Mouse (Mus musculus): Measurements from ENCODE around the gene Narfl.

Narfl gene

DNA sequence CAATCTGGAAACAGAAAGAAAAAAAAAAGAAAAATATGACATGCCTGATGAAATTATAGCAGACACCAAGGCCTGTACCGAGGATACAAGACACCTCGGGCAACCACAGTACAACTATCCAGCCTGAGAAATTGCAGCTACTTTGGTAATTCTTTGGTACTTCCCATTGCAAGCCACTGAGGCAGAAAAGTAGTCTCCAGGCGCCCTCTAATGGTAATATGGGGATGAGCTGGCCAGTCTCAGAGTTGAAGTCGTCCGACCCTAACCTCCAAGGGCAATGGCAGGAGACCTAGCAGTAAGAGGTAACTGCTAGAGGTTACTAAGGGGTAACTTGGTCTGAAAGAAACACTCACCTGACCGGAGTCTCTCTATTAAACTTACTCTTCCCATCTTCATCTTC, 27.5 kb downstream of the Narfl start:
- in situ Hi-C loops (cut with MboI, MseI), result loop anchor here (5.0 kb wide), 2 partner anchors 34 to 64 kb away; partner anchors contain the start of gene Mslnl

DNA sequence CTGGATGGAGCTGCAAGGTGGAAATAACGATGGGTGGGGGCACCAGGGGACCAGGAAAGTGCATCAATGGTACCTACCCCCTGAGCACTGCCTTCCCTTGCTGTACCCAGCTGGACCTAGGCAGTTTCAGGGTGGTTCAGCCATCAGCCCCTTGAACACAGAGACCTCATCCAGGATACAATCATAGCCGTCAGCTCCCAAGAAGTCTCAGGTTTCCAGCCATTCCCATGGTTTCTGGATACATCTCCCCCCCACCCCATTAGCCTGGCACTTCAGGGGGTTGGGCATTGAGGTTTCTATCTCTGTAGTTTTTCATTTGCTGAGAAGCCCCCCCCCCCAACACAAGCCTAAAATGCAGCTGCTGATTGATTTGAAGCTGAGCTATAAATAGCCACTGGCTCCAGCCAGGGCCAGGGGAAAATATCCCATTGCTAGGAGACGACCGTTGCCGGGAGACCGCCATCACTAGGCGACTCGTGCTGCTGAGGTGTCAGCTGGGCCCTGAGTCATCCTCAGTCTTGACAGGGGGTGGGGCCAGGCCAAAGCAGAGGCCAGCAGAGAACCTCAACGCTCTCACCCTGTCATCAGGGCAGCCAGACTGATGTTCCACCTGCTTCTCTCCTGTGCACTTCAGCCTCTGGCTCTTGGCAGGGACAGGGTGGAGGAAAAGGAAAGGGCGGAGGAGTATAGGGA, 29.4 kb downstream of the Narfl start:
- in situ Hi-C loops (cut with MboI, MseI), result loop anchor here (5.0 kb wide), 2 partner anchors 36 to 66 kb away; partner anchors contain the start of gene Mslnl

DNA sequence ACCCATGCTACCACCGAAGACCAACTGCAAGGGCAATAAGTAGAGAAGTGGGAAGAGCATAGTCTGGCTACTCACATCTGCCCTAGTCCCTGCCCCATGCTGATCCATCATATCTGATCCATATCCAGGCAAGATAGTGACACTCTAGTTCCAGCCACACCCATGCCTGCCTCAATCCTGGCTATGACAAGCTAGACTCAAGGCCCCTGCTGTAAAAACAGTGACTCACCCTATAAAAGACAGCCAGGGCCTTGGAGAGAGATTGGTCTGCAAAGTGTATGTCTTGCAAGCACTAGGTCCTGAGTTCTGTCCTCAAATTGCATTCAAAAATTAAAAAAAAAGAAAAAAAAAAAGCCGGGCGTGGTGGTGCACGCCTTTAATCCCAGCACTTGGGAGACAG, 32.9 kb downstream of the Narfl start:
- in situ Hi-C loops (cut with MboI, MseI), result loop anchor here (5.0 kb wide), 1 partner anchor 334 kb away; no protein-coding TSS in a partner anchor

DNA sequence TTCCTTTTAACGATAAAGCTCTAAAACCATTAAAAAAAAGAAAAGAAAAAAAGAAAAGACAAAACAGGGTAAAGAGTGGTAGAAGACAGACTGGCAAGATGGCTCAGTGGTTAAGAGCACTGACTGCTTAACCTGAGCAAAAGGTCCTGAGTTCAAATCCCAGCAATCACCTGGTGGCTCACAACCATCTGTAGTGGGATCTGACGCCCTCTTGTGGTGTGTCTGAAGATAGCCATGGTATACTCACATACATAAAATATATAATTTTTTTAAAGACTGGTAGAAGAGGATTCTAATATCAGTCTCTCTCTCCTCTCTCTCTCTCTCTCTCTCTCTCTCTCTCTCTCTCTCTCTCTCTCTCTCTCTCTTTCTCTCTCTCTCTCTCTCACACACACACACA, 33.9 kb downstream of the Narfl start:
- in situ Hi-C loops (cut with MboI, MseI), result loop anchor here (5.0 kb wide), 1 partner anchor 335 kb away; no protein-coding TSS in a partner anchor

DNA sequence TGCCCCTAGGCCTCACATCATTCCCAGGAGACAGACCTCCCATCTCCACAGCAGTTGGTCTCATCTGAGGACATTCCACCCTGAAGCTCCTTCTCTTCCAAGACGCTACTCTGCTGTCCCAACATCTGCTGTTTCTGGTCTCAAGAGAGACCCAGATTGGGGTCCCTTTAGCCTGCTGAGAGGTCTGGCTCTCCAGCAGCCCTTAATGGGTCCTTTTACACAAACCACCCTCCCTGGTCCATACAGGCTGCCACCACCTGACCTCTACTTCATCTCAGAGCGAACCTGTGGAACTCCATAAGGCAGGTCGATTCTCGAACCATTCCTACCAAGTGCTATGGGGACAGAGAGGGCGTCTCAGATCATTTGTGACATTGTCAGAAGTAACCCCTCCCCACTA, 34.5 kb downstream of the Narfl start:
- in situ Hi-C loops (cut with MboI, MseI), result loop anchor here (5.0 kb wide), 1 partner anchor 336 kb away; no protein-coding TSS in a partner anchor

DNA sequence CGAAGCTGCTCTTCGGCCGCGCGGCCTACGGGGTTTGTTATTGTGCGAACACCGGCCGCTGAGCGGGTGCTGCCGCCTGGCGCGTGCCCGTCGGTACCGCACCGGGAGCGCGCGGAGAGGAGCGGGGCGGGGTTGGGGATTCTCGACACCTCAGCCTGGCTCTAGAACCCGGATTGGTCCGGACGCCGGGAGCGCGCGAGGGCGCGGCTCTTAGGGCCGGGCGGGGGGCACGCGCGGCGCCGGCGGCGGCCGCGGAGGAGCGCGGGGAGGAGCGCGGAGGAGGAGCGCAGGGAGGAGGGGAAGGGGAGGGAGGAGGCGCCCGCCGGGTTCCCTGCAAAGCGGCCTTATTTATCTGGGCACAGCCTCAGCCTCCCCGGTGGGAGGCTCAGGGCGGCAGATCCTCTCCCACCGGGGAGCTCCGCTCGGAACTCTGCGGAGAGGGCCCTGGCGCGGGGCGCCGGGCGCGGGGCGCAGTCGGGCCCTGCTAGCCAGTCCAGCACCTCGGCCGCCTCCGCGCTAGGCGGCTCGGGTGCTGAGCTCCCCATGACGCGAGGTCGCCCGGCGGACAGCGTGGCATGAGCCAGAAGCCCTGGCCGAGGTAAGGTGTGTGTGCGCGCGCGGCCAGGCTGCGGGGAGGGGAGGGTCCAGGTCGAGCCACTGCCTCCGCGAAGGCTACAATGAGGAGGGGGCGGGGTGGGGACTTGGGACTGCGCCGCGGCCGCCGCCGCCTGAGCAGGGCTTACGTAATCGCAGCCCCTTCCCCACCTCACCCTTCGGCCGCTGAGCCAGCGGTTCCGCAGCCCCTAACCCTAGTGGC, 35.4 kb downstream of the Narfl start, which contains the start of gene Fbxl16:
Gene Fbxl16 (plus strand): TSS at position 297 of the 817 bp plus-strand sequence.
- in situ Hi-C loops (cut with MboI, MseI), result loop anchor here (5.0 kb wide), 1 partner anchor 337 kb away; no protein-coding TSS in a partner anchor

DNA sequence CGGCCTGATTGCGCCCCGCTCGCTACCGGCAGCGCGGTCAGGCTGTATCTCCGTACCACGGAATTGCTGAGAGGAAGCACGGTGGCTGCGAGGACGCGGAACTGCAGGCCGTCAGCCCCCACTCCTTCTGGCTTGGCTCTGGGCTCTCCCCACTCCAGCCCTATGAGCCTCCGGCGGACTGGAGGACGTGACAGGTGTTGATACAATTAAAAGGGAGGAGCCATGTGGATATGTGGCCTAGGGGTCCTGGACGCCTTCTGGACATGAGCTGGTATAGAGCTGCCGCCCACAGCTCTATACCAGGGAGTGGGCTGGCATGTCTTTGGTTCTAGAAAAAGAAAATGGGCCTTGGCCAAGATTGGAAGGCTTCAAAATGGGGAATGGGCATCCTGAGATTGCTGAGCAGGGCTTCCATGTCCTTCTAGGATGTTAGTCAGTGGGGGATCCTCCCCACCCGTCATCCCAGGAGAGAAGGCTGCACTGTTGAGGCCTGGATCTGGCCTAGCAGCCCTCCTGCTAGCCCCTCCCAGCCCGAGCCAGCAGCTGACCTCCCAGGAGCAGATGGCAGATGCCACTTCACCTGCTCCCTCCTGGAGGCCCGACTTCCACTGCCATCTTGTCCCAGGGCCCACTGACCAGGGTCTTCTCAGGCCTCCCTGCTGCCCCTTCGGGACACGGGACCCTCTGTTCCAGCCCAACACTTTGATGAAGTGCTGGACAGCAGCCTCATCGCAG, 36.2 kb downstream of the Narfl start:
- in situ Hi-C loops (cut with MboI, MseI), result loop anchor here (5.0 kb wide), 1 partner anchor 337 kb away; no protein-coding TSS in a partner anchor

DNA sequence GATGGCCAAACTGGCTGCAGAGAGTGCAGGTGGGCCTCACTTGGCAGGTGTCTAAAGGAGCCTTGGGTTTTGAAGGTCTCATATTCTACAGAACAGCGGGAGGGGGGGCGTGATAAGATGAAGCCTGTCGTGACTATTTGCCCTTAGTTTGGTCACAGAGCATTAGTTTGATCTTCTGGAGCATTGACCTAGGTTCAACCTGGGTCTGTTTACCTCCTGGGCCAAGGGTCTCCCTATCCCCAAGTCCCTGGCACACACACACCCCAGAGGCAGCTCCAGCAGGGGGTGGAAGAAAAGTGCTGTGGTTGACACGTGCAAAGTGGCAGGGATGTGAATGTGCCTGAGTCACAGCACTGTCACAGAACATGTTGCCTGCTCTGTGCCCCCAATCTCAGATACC, 37.3 kb downstream of the Narfl start:
- in situ Hi-C loops (cut with MboI, MseI), result no loop called here

DNA sequence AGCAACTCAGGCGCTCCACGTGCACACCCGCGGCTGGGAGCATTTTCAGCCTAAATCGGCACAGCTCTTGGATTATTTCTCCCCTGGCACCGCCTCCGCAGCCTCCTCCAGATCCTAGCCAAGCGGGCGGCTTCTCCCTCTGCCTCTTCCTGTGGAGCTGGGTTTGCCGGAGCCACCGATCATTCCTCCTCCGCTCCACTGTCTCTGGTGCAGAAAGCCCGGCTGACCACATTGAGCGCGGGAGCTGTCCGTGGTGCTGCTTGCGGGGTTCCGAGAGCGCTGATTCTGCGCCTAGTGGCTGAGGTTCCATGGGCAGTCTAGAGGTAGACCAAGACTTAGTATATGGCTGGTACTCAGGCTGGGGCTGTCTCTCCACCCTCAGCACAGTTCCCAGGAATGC, 39.9 kb downstream of the Narfl start:
- in situ Hi-C loops (cut with MboI, MseI), result no loop called here

DNA sequence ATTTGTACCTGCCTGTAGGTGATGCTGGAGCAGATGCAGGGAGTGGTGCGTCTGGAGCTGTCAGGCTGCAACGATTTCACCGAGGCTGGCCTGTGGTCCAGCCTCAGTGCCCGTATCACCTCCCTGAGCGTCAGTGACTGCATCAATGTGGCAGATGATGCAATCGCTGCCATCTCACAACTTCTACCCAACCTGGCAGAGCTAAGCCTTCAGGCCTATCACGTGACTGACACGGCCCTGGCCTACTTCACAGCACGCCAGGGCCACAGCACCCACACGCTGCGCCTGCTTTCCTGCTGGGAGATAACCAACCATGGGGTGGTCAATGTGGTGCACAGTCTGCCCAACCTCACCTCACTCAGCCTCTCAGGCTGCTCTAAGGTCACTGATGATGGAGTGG, 44.1 kb downstream of the Narfl start:
- in situ Hi-C loops (cut with MboI, MseI), result no loop called here

DNA sequence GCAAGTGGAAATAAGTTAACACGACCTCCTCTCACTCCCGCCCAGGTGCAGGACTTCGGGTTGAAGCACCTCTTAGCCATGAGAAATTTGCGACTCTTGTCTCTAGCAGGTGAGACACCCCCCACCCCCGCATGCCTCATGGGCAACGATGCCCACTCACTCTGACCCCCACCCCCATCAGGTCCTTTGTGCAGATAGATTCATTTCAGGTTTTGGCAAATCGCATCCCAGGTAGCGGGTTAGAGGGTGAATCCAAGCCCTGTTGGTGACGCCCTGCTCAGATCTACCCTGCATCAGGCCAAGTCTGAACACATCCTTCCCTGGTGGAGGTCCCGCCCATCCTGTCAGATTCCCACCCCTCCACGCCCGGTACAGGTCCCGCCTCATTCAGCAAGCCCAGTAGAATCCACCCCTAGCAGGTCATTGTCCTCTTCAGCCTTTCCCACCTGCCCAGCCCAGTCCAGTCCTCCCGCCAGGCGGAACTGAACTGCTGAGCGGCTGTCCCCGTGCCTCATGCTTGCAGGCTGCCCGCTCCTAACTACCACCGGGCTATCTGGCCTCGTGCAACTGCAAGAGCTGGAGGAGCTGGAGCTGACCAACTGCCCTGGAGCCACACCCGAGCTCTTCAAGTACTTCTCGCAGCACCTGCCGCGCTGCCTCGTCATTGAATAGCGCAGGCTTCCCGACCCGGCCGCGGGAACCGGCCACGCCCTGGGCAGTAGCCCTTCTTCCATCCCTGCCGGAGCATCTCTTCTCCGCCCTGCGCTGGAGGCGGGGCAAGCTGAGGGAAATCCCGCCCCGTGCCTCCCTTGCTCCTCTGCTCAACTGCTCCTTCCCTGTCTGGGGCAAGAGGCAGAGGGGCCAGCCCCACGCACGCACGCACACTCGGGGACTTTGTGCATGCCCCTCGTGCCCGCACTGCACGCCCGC, 45.5 kb downstream of the Narfl start:
- in situ Hi-C loops (cut with MboI, MseI), result no loop called here

DNA sequence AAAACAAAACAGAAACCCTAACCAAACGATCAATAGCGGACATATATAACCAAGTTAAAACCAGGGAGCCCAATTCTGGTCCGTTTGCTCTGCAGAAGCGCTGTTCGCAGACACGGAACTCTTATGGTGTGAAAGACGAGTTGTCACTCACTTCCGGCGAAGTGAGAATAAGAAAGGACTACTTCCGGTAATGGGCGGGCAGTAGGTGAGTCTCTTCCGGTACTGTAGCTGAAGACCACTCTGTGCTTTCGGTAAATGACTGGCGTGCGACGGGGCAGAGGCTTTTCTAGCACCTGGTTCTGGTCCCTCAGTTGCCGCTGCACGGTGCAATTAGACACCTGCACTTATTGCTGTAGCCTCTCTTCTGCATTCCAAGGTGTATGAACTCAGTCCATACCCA, 49.9 kb downstream of the Narfl start, which contains the start of gene Wdr24:
Gene Wdr24 (plus strand): TSS at position 176 of the 400 bp plus-strand sequence.
- in situ Hi-C loops (cut with MboI, MseI), result no loop called here

DNA sequence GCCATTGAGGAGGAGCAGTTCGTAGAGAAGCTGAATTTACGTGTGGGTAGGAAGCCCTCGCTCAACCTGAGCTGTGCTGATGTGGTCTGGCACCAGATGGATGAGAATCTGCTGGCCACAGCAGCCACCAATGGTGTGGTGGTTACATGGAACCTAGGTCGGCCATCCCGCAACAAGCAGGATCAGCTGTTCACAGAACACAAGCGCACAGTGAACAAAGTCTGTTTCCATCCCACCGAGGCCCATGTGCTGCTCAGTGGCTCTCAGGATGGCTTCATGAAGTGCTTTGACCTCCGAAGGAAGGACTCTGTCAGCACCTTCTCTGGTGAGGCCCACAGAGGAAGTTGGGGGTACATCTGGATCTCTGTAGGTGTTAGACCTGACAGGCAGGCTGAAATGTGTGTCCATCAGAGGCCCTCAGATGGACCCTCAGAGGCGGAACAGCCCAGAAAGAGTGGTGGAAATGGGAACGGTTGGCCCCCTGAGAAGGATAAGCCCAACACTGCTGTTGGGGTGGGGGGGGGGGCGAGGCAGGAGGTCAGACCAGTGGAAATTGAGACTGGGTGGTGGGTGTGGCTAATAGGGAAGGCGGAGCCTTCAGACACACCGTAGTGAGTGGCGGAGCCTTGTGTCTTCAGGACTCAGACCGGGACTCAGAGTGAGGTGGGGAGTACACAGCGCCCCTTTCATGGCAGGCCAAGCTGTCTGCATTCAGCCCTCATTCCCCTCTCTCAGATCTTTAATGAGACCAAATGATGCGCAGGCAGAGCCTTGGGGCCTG, 51.0 kb downstream of the Narfl start:
- in situ Hi-C loops (cut with MboI, MseI), result no loop called here

DNA sequence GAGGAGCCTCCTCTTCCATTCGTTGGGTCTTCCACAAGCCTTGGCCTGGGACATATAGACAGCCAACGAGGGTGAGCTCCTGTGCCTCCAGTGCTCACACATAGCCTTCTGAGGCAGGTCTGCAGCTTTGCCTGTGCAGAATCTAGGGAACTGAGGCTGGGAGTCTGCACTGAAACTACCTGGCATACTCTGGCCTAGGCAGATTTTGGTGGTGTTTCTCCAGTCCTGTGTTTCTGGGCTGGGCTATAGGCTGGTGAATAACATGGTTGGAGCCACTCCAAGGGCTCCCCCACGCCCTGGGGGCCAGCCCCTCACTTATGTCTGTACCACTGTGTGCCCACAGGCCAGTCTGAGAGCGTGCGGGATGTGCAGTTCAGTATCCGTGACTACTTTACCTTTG, 51.7 kb downstream of the Narfl start:
- in situ Hi-C loops (cut with MboI, MseI), result no loop called here

DNA sequence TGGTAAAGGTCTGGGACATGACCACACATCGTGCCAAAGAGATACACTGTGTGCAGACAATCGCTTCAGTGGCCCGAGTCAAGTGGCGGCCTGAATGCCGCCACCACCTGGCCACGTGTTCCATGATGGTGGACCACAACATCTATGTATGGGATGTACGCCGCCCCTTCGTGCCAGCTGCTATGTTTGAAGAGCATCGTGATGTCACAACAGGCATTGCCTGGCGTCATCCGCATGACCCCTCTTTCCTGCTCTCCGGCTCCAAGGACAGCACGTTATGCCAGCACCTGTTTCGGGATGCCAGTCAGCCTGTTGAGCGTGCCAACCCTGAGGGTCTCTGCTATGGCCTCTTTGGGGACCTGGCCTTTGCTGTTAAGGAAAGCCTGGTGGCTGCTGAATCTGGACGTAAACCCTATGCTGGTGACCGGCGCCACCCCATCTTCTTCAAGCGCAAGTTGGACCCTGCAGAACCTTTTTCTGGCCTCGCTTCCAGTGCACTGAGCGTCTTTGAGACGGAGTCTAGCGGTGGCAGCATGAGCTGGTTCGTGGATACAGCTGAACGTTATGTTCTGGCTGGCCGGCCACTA, 52.5 kb downstream of the Narfl start:
- in situ Hi-C loops (cut with MboI, MseI), result no loop called here

DNA sequence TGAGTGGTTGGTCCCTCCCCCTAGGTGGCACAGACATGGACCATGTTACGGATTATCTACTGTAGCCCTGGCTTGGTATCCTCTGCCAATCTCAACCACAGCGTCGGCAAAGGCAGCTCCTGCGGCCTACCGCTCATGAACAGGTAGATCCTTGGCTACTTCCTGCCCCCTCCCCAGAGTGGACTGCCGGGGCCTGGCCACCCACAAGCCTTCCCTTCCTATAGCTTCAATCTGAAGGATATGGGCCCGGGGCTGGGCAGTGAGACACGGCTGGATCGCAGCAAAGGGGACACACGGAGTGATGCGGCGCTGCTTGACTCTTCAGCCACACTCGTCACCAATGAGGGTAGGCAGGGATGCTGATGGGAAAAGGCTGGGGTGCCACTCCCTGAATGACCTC, 53.4 kb downstream of the Narfl start:
- in situ Hi-C loops (cut with MboI, MseI), result no loop called here

DNA sequence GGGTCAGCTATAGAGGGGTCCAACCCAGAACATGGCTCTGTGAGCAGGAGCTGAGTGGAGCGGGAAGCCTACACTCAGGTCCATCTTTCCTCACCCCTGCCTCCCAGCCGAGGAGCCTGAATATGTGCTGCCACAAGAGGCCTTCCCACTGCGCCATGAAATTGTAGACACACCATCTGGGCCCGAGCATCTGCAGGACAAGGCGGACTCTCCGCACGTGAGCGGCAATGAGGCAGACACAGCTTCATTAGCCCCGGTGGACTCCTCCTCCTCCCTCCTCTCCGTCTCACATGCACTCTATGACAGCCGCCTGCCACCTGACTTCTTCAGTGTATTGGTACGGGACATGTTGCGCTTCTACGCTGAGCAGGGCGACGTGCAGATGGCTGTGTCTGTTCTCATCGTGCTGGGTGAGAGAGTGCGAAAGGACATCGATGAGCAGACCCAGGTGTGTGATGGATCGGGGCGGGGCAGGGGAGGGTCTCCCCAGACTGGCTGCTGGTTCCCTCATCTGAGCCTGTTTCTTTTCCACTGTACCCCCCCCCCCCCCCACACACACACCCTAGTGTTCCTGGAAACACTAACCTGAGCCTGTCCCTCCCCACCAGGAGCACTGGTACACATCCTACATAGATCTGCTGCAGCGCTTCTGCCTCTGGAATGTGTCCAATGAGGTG, 54.1 kb downstream of the Narfl start:
- in situ Hi-C loops (cut with MboI, MseI), result no loop called here

DNA sequence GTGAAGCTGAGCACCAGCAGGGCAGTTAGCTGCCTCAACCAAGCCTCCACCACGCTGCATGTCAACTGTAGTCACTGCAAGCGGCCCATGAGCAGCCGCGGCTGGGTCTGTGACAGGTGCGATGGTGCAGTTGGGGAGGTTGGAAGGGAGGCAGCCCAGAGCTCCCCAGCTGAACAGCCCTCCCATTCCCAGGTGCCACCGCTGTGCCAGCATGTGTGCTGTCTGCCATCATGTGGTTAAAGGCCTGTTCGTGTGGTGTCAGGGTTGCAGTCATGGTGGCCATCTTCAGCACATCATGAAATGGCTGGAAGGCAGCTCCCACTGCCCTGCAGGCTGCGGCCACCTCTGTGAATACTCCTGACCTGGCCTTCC, 54.6 kb downstream of the Narfl start:
- in situ Hi-C loops (cut with MboI, MseI), result no loop called here
